Mouse (Mus musculus) kidney, postnatal 0 days (tissue): ENCODE data around the gene Slc22a15. TPM values are rescaled to one million over a fixed set of nuclear protein-coding genes. Genes with fewer than 3 reads are reported as not detected.
"Not testable (repeated sequence)": the region's sequence is repeated elsewhere in the genome, so short reads cannot be mapped to it uniquely, and the experiment has no call there.

Experiments used
- ATAC-seq: fragments of 200-750 bp; cut with Nextera tagmentation; replicated peaks from 2 replicates; pipeline ENCODE4 v1.8.0; 2017; ENCODE audit warnings: low read depth, moderate number of reproducible peaks, moderate TSS enrichment, moderate library complexity; ENCODE audit not compliant: low FRiP score
- DNase-seq: peaks from one replicate; pipeline ENCODE4 v3.0.0-alpha.2; 2016; ENCODE audit warnings: low spot score
- H3K27ac ChIP-seq: fragments of 300-500 bp; sonication (generic); 2 replicates; pipeline ENCODE4 v1.5.1; 2014; ENCODE audit warnings: mild to moderate bottlenecking
- H3K27me3 ChIP-seq: fragments of 300-500 bp; sonication (generic); 2 replicates; pipeline ENCODE4 v1.6.1; 2014; ENCODE audit warnings: low read length, mixed read lengths; ENCODE audit not compliant: insufficient read depth
- H3K36me3 ChIP-seq: fragments of 300-500 bp; sonication (generic); 2 replicates; pipeline ENCODE4 v1.6.1; 2014; ENCODE audit warnings: low read length, mixed read lengths; ENCODE audit not compliant: insufficient read depth
- H3K4me1 ChIP-seq: fragments of 300-500 bp; sonication (generic); replicated peaks from 2 replicates; pipeline ENCODE4 v1.6.1; 2014; ENCODE audit warnings: antibody characterized with exemption, low read length, mixed read lengths; ENCODE audit not compliant: insufficient read depth
- H3K4me2 ChIP-seq: fragments of 300-500 bp; sonication (generic); 2 replicates; pipeline ENCODE4 v1.6.1; 2014; ENCODE audit warnings: mild to moderate bottlenecking, low read length, moderate library complexity, mixed read lengths
- H3K4me3 ChIP-seq: fragments of 300-500 bp; sonication (generic); replicated peaks from 2 replicates; pipeline ENCODE4 v1.5.1; 2014; ENCODE audit warnings: low read depth, low read length
- H3K9ac ChIP-seq: fragments of 300-500 bp; sonication (generic); 2 replicates; pipeline ENCODE4 v1.6.1; 2014; ENCODE audit warnings: low read depth, low read length
- H3K9me3 ChIP-seq: fragments of 300-500 bp; sonication (generic); replicated peaks from 2 replicates; pipeline ENCODE4 v1.6.1; 2016; ENCODE audit warnings: low read length, inconsistent platforms, mixed read lengths
- CTCF ChIP-seq: IDR thresholded peaks from 2 replicates; pipeline ENCODE4 v1.5.1; 2016; ENCODE audit warnings: antibody characterized with exemption, low read depth, mild to moderate bottlenecking, moderate library complexity
- WGBS: fragments of 180-500 bp; shearing (Covaris S2); extraction: QIAGEN DNeasy Blood & Tissue Kit; methylation state at CpG from one replicate; pipeline ENCODE4 v1.1.7; 2014; 5-methylcytosine and 5-hydroxymethylcytosine counted together
- polyA plus RNA-seq: library from polyadenylated mRNA; unstranded; fragments of >200 nt; fragmentation: Nextera tagmentation; extraction: Ambion mirVana; gene quantifications from 2 replicates; pipeline ENCODE4 v1.2.1, GENCODE M21; 2015

Gene Slc22a15
- polyA plus RNA-seq, 1 experiment from 2014 or later: 3.7 TPM

DNA sequence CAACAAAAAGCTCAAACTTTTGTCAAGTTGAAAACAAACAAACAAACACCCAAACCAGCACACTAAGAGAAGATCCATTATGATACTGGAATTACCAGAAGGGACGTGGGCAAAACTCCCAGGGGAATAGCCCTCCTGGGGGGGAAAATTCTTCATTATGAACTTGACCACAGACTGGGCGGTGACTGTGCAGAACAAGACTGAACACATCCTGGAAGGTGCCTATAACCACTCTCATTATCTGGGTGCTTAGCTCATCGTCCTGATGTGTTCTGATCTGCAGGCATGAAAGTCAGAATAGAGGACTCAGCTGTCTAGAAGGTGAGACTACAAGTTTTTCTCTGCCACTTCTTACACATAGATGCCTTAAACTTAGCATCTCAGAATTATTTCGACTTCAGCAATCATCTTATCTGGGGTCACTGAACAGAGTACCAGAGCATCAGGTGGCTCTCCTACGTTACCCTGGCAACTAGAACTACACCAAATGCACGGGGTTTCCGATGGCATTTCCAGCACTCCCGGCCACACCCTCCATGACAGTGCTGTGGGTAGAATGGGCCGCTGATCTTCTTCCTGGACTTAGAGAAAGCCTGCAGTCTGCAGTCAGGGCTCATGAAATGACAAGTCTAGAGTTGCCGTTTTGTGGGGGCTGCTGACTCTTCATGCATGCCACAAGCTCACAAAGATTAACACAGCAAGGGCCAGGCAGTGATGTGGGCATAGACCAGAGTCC lies 94.2 kb downstream of the Slc22a15 start:
- DNase-seq (peak; percentile 23), ATAC-seq (no peak)
- 59% methylated on average over 10 of the region's 10 CpGs for WGBS
- peaks cover 9% of the 10 kb centered on the region; the same call in 1 of the 2 replicates for H3K4me1 ChIP-seq
- H3K27me3 ChIP-seq: no peaks in the 10 kb centered on the region
- no peak overlapping the region for H3K9ac ChIP-seq
- no peaks in the 10 kb centered on the region for H3K9me3 ChIP-seq
- H3K4me3 ChIP-seq: no peak overlapping the region
- no peak for TF ChIP-seq CTCF
- H3K27ac ChIP-seq: no peak overlapping the region
- no peaks in the 10 kb centered on the region for H3K36me3 ChIP-seq
- no peak overlapping the region for H3K4me2 ChIP-seq

DNA sequence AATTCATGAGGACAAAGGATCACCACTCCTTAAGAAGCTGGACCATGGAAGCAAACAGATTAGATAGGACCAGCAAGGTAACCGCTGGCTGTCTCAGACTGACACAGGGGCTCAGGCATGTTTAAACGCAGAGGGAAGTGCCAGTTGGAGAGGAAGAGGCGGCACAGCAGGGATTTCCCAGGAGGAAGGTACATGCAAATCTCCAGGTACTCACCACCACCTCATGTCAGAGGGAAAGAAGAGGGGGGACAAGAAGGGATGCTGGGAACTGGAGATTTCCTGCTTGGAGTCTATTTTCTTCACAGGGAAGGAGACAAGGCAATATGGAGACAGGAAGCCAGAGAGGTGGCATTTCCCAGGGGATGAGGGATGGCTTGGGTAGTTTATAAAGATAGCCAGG lies 95.7 kb downstream of the Slc22a15 start:
- 67% methylated on average over 3 of the region's 3 CpGs for WGBS
- H3K4me3 ChIP-seq: no peak overlapping the region
- ATAC-seq (no peak), DNase-seq (no peak)
- no peaks in the 10 kb centered on the region for H3K36me3 ChIP-seq
- no peak for TF ChIP-seq CTCF
- H3K27me3 ChIP-seq: no peaks in the 10 kb centered on the region
- peaks cover 9% of the 10 kb centered on the region; the same call in 1 of the 2 replicates for H3K4me1 ChIP-seq
- H3K27ac ChIP-seq: no peak overlapping the region
- no peaks in the 10 kb centered on the region for H3K9me3 ChIP-seq
- H3K9ac ChIP-seq: no peak overlapping the region
- H3K4me2 ChIP-seq: no peak overlapping the region

DNA sequence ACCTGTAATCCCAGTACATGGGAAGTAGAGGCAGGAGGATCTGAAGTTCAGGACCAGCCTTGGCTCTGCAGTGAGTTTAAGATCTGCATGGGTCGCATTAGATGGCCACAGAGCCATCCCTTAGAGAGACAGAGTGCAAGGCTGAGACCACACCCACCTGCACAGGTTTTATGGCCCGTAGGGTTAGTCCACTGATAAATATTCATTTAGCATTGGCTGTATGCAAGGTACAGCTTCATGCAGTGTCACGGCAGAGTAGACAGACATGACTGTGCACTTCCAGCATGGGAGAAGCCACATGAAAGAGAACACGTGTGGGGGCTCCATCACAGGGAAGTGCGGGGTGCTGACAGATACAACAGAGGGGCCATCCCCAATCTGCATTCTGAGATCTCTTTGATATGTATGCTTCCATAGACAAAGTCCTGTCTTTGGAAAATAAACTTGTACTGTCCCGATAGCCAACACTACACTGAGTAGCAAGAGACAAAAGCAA lies 97.0 kb downstream of the Slc22a15 start:
- Histone ChIP-seq H3K4me2 (no peak overlapping the region), H3K4me3 (no peak overlapping the region), H3K36me3 (no peaks in the 10 kb centered on the region), H3K27me3 (no peaks in the 10 kb centered on the region), H3K4me1 (peaks cover 8% of the 10 kb centered on the region; the same call in 1 of the 2 replicates), H3K9me3 (no peaks in the 10 kb centered on the region), H3K9ac (no peak overlapping the region), H3K27ac (no peak overlapping the region)
- ATAC-seq (no peak), DNase-seq (no peak)
- no peak for TF ChIP-seq CTCF
- 78% methylated on average over 6 of the region's 6 CpGs for WGBS

- H3K9ac ChIP-seq: no peak overlapping the region
- H3K4me1 ChIP-seq: no peaks in the 10 kb centered on the region
- TF ChIP-seq CTCF: no peak
- H3K27me3 ChIP-seq: no peaks in the 10 kb centered on the region
- DNase-seq: no peak
- H3K36me3 ChIP-seq: no peaks in the 10 kb centered on the region
- 0 out of 2 replicates have a peak, but pooled peaks have one; percentile 37 for ATAC-seq
- whole genome bisulfite sequencing: 73% methylated on average over 9 of the region's 9 CpGs
- no peak overlapping the region for H3K27ac ChIP-seq
- H3K4me2 ChIP-seq: no peak overlapping the region
- no peaks in the 10 kb centered on the region for H3K9me3 ChIP-seq
- H3K4me3 ChIP-seq: no peak overlapping the region
Observed at GRCm38 (mm10) chr3:101824338-101824737, 99.9 kb downstream of the Slc22a15 start.

- ATAC-seq: no peak
- H3K9ac ChIP-seq: no peak overlapping the region
Observed at GRCm38 (mm10) chr3:101822052-101822451, 102.2 kb downstream of the Slc22a15 start.

GRCm38 (mm10) chr3:101820708-101821107 lies 103.5 kb downstream of the Slc22a15 start:
- H3K9ac ChIP-seq, H3K9me3 ChIP-seq, H3K4me2 ChIP-seq, H3K4me1 ChIP-seq, ATAC-seq, H3K27ac ChIP-seq, H3K27me3 ChIP-seq, DNase-seq, H3K36me3 ChIP-seq, H3K4me3 ChIP-seq: not testable (repeated sequence)
- 88% methylated on average over 3 of the region's 3 CpGs for WGBS

More at GRCm38 (mm10) chr3:101822052-101822451, 102.2 kb downstream of the Slc22a15 start:
- no peak overlapping the region for H3K4me2 ChIP-seq
- WGBS: 84% methylated on average over 5 of the region's 5 CpGs
- H3K4me3 ChIP-seq: no peak overlapping the region
- no peaks in the 10 kb centered on the region for H3K4me1 ChIP-seq
- DNase-seq: no peak
- no peaks in the 10 kb centered on the region for H3K36me3 ChIP-seq
- no peaks in the 10 kb centered on the region for H3K27me3 ChIP-seq
- no peak overlapping the region for H3K27ac ChIP-seq
- no peaks in the 10 kb centered on the region for H3K9me3 ChIP-seq
- peak; percentile 46 for TF ChIP-seq CTCF
